19 mouse cellular contexts compared by ENCODE assay signal in the genomic region with DNA sequence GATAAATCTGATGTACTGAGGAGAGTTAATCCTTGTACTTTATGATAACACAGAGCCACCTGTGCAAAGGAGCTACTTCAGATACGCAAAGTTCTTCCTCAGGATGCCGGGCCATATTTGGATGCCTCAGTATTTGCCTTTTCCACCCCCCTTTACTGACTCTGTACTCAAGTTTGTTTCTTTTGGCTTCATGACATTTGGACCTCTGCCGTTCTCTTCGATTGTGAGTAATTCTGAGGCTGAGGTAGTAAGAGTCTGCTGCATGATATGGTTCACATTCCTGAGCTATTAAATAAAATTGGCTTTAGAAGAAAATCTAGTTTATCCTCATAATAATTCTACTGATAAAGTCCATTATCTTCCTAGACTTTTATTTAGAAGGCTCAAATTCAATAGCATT. TPM values are rescaled to one million over a fixed set of nuclear protein-coding genes. Genes with fewer than 3 reads are reported as not detected.
"Had no signal": no experiment of that assay in that cellular context is flagged by ENCODE, and none has a peak within 500 bp of the region (broad histone marks: within the 10 kb centered on the region; RNA-seq: fewer than 3 reads in every experiment).

No protein-coding gene starts in this region.

- H3K27me3 ChIP-seq: liver, embryonic 15.5 days; megakaryocyte, embryonic 14.5 days; neural tube, embryonic 13.5 days had no signal

- DNase-seq: kidney, adult 9 months; kidney, postnatal 10 days; kidney, postnatal 4 days; lung, adult 2 months; retina, postnatal 1 day; right cerebral cortex, postnatal 4 days; spleen, adult 18-20 months; thymus, adult 18-20 months; thymus, postnatal 25 days had no signal

- H3K9ac ChIP-seq: liver, embryonic 15.5 days; neural tube, embryonic 13.5 days had no signal

- H3K4me3 ChIP-seq: left cerebral cortex, adult 2 months; limb, embryonic 10.5 days; liver, embryonic 15.5 days; megakaryocyte, embryonic 14.5 days; neural tube, embryonic 13.5 days had no signal

- ATAC-seq: lung, postnatal 0 days; midbrain, embryonic 16.5 days had no signal

- H3K4me2 ChIP-seq: liver, embryonic 11.5 days; liver, embryonic 15.5 days; midbrain, embryonic 11.5 days; neural tube, embryonic 13.5 days had no signal

- H3K9me3 ChIP-seq: limb, embryonic 10.5 days; liver, embryonic 15.5 days; megakaryocyte, embryonic 14.5 days; neural tube, embryonic 13.5 days had no signal

- H3K27ac ChIP-seq: left cerebral cortex, adult 2 months; limb, embryonic 10.5 days; liver, embryonic 15.5 days; macrophage; neural tube, embryonic 13.5 days had no signal

- H3K4me1 ChIP-seq: liver, embryonic 15.5 days; megakaryocyte, embryonic 14.5 days had no signal

- H3K36me3 ChIP-seq: limb, embryonic 10.5 days; liver, embryonic 15.5 days; neural tube, embryonic 13.5 days had no signal

RNA-seq across cellular contexts. Expression of a gene that starts 26.7 kb away (rescaled TPM):
- polyA plus RNA-seq: macrophage had no signal
